Mouse (Mus musculus): ENCODE data around the gene Rgs3. TPM values are rescaled to one million over a fixed set of nuclear protein-coding genes. Genes with fewer than 3 reads are reported as not detected.

Gene Rgs3
- polyA plus RNA-seq, 1 experiment, result 6.4 TPM

DNA sequence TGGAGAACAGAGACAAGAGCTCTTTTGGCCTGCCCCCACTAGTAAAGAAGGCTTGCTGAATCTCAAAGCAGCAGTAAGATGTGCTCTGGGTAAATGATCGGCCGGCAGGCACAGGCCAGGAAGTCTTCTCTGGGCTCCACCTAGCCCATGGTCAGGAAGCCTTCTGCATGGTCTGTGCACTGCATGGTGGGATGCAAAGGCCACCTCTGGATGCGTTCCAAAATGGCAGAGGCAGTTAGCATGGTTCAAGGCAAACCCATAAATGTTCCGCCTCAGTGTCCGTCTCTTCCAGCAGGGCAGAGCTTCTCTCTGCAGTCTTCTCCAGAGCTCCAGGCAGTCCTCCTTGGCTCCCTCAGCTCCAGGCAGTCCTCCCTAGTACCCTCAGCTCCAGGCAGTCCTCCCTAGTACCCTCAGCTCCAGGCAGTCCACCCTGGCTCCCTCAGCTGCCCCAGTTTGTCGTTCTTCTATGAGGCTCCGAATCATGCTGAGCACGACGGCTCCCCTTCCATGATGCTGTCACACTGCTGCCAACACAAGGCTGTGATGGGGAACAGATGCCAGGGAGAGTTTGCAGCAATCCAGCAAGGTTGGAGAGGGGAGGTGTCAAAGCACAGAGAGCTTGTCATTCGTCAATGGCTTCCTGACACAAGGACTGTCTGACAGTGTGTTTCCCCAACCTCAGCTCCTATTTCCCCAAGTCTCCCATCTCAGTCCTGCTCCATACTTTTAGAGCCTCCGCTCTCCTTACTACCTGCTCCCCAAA lies 84.6 kb downstream of the Rgs3 start:
- Histone ChIP-seq H3K9me3 (no peaks in the 10 kb centered on the region), H3K36me3 (replicated peaks; ENCODE audit: low read length) (no peaks in the 10 kb centered on the region), H3K4me1 (peaks cover 10% of the 10 kb centered on the region; the same call in 1 of the 2 replicates), H3K27me3 (replicated peaks) (peaks cover 57% of the 10 kb centered on the region), H3K4me3 (replicated peaks) (no peak overlapping the region)
- TF ChIP-seq GATA1 (IDR thresholded peaks at IDR 0.05; ENCODE audit: borderline replicate concordance, low read length) (no peak), FLI1 (IDR thresholded peaks at IDR 0.05; ENCODE audit: low read length) (no peak)

- TF ChIP-seq FLI1 (IDR thresholded peaks at IDR 0.05; ENCODE audit: low read length) (no peak), GATA1 (IDR thresholded peaks at IDR 0.05; ENCODE audit: borderline replicate concordance, low read length) (no peak)
- H3K4me3 ChIP-seq (replicated peaks), result no peak overlapping the region
- H3K4me1 ChIP-seq, result peaks cover 1% of the 10 kb centered on the region; the same call in 1 of the 2 replicates
- no peaks in the 10 kb centered on the region for H3K9me3 ChIP-seq
- H3K27me3 ChIP-seq (replicated peaks), result peaks cover 60% of the 10 kb centered on the region
- no peaks in the 10 kb centered on the region for H3K36me3 ChIP-seq (replicated peaks; ENCODE audit: low read length)
Observed at GRCm38 (mm10) chr4:62646556-62647248, 87.1 kb downstream of the Rgs3 start.

DNA sequence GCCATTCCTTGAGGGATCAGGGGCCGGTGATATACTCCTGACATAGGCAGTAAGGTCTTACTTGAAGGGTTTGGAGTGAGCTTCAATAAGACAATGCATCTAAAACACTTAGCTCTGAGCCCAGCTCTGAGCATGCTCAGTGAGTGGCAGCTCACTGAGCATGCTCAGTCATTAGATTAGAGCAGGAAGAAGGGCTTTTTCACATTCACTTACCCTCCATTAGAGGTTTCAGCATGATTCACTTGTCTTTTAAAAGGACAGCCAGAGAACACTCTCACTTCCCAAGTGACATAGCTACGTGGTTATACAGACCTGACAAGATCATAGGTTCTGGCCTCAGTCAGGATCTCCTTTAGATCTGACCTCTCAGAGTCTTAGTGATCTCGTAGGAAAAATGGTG lies 89.2 kb downstream of the Rgs3 start:
- Histone ChIP-seq H3K36me3 (replicated peaks; ENCODE audit: low read length) (no peaks in the 10 kb centered on the region), H3K4me1 (no peaks in the 10 kb centered on the region), H3K27me3 (replicated peaks) (peaks cover 56% of the 10 kb centered on the region), H3K9me3 (no peaks in the 10 kb centered on the region), H3K4me3 (replicated peaks) (no peak overlapping the region)
- TF ChIP-seq GATA1 (IDR thresholded peaks at IDR 0.05; ENCODE audit: borderline replicate concordance, low read length) (no peak), FLI1 (IDR thresholded peaks at IDR 0.05; ENCODE audit: low read length) (no peak)

GRCm38 (mm10) chr4:62649536-62650230 lies 90.0 kb downstream of the Rgs3 start:
- TF ChIP-seq FLI1 (IDR thresholded peaks at IDR 0.05; ENCODE audit: low read length), result no peak
- no peak for TF ChIP-seq GATA1 (IDR thresholded peaks at IDR 0.05; ENCODE audit: borderline replicate concordance, low read length)
- H3K4me1 ChIP-seq, result no peaks in the 10 kb centered on the region
- no peaks in the 10 kb centered on the region for H3K36me3 ChIP-seq (replicated peaks; ENCODE audit: low read length)
- H3K9me3 ChIP-seq, result no peaks in the 10 kb centered on the region
- peaks cover 52% of the 10 kb centered on the region for H3K27me3 ChIP-seq (replicated peaks)
- H3K4me3 ChIP-seq (replicated peaks), result no peak overlapping the region

DNA sequence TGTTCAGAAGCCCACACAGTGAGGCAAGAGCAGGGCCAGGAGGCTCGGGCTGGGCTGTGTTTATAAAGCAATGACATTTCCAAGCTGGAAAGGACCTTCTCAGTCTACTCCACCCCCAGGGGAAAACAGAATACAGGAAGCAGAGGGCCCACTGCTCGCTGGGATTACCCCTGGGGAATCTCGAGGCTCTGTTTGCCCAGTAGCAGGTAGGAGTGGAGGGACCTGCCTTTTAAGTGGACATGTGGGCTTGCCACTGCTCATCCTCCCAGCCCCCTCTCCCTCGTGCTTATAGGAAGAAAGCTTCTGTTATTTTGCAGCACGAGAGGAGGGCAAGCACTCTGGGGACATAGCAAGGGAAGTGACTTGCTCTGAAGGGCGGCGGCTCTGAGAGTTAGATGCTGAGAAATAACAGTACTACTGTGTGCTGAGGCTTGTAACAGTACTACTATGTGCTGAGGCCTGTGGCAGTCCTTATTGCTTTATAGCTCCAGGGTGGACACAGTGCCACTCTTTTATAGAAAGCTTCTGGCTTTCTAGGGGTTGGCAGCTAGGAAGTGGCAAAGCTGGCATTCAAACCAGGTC lies 91.6 kb downstream of the Rgs3 start:
- TF ChIP-seq GATA1 (IDR thresholded peaks at IDR 0.05; ENCODE audit: borderline replicate concordance, low read length) (no peak), FLI1 (IDR thresholded peaks at IDR 0.05; ENCODE audit: low read length) (no peak)
- H3K27me3 ChIP-seq (replicated peaks), result peaks cover 54% of the 10 kb centered on the region
- no peaks in the 10 kb centered on the region for H3K9me3 ChIP-seq
- H3K4me3 ChIP-seq (replicated peaks), result no peak overlapping the region
- no peaks in the 10 kb centered on the region for H3K4me1 ChIP-seq
- H3K36me3 ChIP-seq (replicated peaks; ENCODE audit: low read length), result no peaks in the 10 kb centered on the region

DNA sequence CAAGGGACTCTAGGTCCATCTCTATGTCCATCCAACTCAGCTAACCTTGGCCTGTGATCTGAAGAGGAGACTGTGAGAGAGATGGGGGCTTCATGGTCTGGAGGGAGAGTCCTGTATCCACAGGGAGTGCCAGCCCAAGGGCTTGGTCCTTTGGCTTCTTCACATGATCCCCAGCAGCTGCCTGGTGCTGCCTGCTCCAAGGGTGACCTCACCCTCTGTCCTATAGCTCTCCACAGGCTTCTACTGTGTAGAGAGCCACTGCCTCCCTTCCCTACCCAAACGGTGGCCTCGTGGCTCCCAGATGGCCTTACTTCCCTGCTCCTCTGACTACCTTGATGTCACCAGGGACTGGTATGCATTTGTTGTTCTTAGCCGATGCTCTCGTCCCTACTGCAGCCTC lies 92.6 kb downstream of the Rgs3 start:
- Histone ChIP-seq H3K4me1 (no peaks in the 10 kb centered on the region), H3K9me3 (no peaks in the 10 kb centered on the region), H3K36me3 (replicated peaks; ENCODE audit: low read length) (no peaks in the 10 kb centered on the region), H3K4me3 (replicated peaks) (no peak overlapping the region), H3K27me3 (replicated peaks) (peaks cover 57% of the 10 kb centered on the region)
- no peak for TF ChIP-seq GATA1 (IDR thresholded peaks at IDR 0.05; ENCODE audit: borderline replicate concordance, low read length)
- TF ChIP-seq FLI1 (IDR thresholded peaks at IDR 0.05; ENCODE audit: low read length), result no peak

DNA sequence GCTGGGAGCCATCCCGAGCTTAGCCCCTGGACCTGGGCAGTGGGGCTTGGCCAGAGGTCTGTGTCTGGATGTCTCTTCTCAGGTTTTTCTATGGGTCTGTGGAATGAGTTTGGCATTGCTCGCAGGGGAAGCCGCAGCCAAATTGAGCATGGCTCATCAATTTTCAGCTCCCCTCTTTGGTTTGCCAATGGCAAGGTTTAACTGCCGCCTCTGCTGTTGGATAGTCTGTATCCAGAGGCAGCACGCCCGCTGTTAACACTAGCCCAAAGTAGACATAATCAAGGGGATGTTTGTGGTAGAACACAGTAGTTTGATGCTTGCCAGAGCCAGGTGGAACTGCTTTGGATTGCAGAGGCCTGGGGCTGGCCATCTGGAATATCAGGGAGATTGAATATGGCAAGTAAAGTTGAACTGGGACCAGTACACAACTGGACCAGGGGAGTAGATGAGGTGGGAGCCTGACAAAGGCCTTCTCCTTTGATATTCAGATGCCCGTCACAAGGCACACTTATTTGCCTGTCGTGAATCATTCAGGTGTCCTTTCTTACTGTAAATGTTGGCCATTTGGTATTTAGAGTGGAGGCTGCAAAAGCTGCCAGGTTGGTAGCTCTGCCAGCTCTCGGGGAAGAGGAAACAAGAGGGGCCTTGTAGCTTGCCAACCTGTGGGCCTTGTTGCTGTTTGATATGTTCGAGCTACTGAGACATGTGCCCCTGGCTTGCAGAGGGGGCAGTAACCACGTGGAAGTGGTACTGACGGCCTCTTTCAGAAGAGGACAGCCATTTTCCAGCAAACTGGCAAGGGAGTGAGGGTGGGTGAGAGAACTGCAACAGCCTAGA lies 93.5 kb downstream of the Rgs3 start:
- Histone ChIP-seq H3K4me3 (replicated peaks) (no peak overlapping the region), H3K27me3 (replicated peaks) (peaks cover 61% of the 10 kb centered on the region), H3K36me3 (replicated peaks; ENCODE audit: low read length) (no peaks in the 10 kb centered on the region), H3K4me1 (no peaks in the 10 kb centered on the region), H3K9me3 (no peaks in the 10 kb centered on the region)
- TF ChIP-seq GATA1 (IDR thresholded peaks at IDR 0.05; ENCODE audit: borderline replicate concordance, low read length), result no peak
- TF ChIP-seq FLI1 (IDR thresholded peaks at IDR 0.05; ENCODE audit: low read length), result no peak

DNA sequence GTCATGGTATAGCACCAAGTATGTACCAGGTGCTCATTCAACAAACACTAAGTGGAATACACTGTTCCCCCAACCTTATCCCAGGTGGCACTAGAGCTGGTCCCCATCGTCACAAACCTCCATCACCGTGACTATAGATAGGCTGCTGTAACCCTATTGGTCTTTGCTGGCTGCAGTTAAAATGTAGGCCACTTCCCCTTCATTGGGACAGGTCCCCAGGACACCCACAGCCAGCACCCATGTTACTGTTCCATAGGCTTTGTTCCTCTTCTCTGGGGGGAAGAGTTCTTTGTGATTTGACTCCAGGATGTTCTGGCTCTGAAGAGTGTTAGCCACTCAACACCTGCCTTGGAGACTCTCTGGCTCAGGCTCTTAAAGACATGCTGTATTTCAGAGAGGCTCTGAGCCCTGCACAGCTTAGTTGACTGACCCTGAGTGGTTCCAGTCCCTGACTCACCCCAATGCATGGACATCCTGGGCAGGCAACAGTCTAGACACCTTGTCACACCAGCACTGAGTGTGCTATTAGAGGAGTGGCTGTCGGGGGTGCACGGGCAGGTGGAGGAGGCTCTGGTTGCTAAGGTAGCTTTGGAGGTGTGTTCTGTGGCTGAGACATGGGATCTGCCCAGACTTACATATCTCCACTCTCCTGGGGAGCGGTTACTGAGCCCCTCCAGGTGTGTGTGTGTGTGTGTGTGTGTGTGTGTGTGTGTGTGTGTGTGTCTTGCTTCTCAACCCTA lies 94.4 kb downstream of the Rgs3 start:
- peaks cover 70% of the 10 kb centered on the region for H3K27me3 ChIP-seq (replicated peaks)
- no peaks in the 10 kb centered on the region for H3K9me3 ChIP-seq
- no peaks in the 10 kb centered on the region for H3K36me3 ChIP-seq (replicated peaks; ENCODE audit: low read length)
- H3K4me3 ChIP-seq (replicated peaks), result no peak overlapping the region
- TF ChIP-seq FLI1 (IDR thresholded peaks at IDR 0.05; ENCODE audit: low read length), result no peak
- TF ChIP-seq GATA1 (IDR thresholded peaks at IDR 0.05; ENCODE audit: borderline replicate concordance, low read length), result no peak
- H3K4me1 ChIP-seq, result no peaks in the 10 kb centered on the region
